Mouse (Mus musculus) thymus, postnatal 0 days (tissue): Measurements from ENCODE around the gene Fam118b. TPM values are rescaled to one million over a fixed set of nuclear protein-coding genes. Genes with fewer than 3 reads are reported as not detected.

ENCODE experiments used
- DNase-seq: peaks from one replicate; pipeline ENCODE4 v3.0.0-alpha.2; 2015; ENCODE audit warnings: low spot score
- polyA plus RNA-seq: library from polyadenylated mRNA; unstranded; fragments of >200 nt; fragmentation: Nextera tagmentation; extraction: Ambion mirVana; gene quantifications from 2 replicates; pipeline ENCODE4 v1.2.1, GENCODE M21; 2015

Gene Fam118b
- polyA plus RNA-seq, 1 experiment from 2014 or later, result 33.1 TPM

DNA sequence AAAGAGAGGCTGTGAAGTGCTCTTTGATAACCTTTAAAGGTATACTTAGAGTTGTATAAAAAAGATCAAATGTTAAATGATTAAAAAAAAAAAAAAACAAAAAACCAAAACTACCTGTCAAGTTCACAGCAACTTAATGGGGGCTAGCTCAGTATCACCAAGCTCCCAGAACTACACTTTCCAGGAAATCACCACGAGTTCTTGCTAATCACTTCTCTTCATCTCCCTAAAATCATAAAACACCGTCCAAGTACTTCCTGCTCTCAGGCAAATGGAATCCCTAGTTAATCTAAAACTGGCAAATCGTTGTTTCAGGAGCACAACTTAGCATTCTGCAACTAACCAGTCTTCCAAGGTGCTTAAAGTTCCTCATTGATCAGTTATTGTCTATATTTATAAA lies 3.1 kb downstream of the Fam118b start:
- no peak for DNase-seq

DNA sequence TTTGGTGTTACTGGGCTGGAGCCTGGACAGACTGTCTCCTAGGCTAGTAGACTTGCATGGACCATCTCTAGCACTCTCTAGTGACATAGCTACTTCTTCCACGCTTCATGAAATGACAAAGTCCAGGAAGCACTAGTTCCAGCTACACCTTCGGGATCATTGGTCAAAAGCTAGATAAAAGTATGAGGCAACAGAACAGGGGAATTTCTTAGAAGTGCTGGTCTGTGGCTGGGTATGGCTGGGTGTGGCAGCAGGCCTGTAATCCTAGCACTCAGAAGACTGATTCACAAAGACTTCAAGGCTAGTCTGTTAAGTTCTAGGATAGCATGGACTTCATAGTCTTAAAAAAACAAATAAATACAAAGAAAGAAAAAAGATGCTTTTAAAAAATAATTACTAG lies 4.2 kb downstream of the Fam118b start:
- DNase-seq, result no peak

DNA sequence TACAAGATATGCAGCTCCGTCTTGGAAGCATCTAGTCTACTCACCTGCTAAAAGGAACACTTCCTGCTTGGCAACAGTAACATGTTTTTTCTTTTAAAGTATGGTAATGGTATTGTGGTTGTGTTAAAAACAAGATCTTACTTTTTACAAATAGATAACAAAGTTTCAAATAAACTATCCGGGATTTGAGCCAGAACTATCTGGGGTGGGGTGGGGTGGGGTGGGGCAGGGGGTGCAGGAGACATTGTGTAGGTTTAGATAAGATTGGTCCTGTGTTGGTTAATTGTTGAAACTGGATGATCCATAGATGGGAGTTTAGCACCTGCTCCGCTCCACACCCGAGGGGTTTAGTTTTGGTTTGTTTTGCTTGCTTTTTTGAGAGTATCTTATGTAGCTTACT lies 5.2 kb downstream of the Fam118b start:
- DNase-seq, result no peak

DNA sequence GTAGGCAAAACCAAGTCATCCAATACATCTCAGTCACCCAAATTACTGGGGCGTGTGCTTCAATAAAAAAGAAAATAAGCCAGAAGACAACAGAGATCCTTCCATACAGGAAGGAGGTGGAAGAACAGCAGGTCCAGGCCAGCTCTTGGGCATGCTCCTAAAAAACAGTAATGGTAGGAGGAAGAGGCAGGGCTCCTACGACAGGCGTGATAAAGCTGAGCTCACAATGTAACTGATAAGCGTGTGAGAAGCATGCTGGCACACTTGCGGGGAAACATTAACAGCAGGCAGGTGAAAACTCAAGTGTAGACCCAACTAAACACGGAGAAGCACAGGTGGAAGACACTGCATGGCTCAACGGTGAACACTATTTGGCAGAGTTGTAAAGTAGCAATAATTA lies 10.2 kb downstream of the Fam118b start:
- no peak for DNase-seq

DNA sequence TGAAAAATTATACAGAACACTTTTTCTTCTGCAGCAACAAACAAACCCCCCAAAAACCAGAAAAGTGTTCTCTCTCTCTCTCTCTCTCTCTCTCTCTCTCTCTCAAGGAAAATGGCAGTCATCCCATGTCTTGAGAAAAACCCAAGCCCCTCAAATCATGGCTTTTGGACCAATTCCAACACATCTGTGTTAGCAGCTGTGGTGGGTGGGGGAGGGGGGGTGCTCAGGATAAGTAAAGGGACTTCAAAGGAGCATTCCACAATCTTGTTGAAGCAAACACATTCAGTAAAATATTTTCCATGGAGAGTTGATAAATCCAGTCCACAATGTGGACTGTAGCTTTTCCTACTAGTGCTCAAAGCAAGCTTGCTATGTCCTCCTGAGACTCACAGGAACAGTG lies 18.1 kb downstream of the Fam118b start:
- no peak for DNase-seq

DNA sequence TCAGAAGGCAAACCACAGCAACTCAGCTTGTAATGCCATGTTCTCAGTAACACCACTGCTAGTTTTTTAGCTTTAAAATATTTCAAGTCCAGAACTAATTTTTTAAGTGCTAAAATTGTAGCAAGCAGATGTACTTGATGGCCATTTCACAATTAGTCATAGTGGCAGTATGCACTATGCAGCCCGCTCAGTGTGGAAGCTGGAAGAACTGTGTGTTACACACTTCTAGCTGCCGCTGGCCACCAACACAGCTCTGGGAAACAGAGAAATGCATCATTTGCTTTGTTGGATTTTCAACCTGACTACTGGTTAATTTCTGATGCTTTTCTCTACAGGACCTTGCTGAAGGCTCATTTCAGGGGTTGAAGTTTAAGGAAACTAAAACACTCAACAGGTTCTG lies 20.2 kb downstream of the Fam118b start:
- no peak for DNase-seq

DNA sequence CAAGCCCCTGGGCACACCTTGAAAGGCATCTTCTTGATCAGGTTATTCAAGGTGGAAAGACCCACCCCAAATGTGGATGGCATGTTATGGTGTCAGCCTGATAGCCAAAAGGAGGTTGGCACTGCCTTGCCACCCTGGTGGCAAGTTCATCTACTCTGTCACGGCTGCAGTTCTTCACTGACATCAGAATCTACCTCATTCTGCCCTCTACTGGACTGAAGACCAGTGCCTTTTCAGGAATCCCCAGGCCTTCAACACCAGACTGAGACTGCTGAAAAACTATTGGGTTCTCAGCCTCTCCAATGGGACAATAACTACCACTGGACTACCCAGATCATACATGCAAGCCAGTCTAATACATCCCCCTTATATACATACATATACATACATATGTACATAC lies 27.9 kb downstream of the Fam118b start:
- DNase-seq, result no peak

DNA sequence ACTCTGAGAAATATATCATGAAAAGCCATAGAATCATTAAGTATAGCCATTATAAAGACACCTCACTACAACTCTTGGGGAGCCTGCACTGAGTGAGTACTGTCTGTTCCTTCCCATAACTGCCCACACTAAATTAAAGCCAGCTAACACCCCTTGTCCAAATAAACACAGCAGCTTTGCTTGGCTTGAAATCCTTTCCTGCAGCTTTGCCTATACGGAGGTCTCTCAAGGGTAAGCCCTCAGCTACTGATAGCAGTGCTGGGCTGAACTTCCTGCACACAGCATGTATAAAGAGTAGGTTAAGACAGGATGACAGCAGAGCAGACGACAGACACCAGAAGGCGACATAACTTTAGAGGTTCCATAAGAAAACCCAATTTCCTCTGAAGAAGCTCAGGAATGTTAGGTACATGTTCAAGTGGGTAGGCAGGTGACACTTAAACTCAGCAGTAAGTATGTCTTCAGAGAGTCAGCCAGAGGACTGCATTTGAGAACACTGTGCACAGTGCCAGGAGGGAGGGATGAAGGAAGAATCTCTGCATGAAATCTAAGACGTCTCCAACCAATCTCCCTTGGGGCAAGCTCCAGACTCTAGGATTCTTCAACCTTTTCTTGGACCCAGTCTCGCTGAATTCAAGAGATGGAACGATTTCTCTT lies 28.6 kb downstream of the Fam118b start:
- DNase-seq, result no peak

DNA sequence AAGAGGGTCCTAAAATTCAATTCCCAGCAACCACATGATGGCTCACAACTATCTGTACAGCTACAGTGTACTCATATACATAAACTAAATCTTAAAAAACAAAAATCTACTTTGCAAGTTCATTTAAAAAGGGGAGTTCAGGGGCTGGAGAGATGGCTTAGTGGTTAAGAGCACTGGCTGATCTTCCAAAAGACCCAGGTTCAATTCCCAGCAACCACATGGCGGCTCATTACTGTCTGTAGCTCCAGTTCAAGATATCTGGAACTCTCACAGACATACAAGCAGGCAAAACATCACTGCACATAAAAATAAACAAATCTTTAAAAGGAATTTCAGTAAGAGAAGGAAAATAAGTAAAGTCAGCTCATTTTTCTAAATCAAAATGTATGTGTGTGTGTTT lies 29.2 kb downstream of the Fam118b start:
- DNase-seq, result no peak

DNA sequence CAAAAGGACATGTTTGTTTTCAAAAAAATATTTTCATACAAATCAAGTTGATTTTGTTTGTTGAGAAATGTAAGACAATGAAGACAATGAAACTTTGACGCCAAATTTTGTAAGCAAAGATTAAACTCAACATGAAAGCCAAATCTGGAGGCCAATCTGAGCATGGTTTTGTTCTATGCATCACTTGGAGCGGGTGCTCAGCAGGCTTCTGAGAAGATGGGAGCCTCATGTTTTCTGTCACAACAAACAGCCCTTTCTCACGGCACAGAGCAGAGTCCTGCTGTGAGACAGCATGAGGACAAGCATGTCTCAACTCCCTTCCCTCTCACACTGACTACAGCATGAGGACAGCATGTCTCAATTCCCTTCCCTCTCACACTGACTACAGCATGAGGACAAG lies 31.6 kb downstream of the Fam118b start:
- no peak for DNase-seq

DNA sequence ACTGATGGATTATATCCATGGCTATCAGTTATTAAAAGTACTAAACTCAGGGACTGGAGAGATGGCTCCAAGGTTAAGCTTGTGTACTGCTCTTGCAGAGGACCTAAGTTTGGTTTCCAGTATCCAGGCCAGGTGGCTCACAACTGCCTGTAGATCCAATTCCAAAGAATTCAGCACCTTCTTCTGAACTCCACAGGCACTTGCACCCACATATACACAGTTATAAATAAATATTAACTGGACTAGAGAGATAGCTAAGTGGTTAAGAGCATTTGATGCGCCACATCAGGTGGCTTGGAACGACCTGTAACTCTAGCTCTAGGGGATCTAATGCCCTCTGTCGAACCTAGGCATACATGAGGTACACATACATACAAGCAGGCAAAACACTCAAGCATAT lies 38.9 kb downstream of the Fam118b start:
- no peak for DNase-seq

DNA sequence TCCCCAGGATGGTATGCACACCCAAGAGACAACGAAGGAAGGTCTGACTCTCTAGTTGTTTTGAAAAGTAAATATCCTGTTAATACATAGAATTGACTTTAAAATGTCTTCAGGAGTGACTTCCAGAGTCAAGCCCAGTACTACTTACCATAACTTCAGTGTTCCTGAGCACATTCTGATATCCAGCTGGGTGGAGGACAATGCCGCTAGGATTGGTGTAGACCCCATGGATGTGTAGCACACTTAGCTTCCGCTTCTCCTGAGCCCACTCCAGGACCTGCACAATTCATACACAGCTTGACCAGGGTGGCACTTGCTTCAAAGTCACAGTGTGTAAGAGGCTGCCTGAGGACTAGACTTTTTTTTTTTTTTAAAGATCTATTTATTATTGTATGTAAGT lies 44.1 kb downstream of the Fam118b start:
- no peak for DNase-seq

DNA sequence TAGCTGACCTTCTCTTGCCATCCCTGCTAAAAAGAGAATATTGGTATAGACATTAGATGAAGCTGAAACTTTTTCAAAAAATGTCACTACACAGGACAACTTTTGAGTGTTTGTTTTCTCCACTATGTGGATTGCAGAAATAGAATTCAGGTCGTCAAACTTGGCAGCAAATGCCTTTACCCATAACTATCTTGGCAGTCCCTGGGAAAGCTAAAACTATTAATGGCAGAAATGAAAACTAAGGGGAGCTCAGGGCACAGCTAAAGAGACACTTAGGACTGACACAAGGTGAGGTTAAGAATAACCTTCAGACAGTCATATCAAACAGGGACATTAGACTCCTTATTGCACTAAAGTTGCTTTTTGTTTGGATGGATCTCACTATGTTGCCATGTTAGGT lies 49.6 kb downstream of the Fam118b start:
- no peak for DNase-seq

DNA sequence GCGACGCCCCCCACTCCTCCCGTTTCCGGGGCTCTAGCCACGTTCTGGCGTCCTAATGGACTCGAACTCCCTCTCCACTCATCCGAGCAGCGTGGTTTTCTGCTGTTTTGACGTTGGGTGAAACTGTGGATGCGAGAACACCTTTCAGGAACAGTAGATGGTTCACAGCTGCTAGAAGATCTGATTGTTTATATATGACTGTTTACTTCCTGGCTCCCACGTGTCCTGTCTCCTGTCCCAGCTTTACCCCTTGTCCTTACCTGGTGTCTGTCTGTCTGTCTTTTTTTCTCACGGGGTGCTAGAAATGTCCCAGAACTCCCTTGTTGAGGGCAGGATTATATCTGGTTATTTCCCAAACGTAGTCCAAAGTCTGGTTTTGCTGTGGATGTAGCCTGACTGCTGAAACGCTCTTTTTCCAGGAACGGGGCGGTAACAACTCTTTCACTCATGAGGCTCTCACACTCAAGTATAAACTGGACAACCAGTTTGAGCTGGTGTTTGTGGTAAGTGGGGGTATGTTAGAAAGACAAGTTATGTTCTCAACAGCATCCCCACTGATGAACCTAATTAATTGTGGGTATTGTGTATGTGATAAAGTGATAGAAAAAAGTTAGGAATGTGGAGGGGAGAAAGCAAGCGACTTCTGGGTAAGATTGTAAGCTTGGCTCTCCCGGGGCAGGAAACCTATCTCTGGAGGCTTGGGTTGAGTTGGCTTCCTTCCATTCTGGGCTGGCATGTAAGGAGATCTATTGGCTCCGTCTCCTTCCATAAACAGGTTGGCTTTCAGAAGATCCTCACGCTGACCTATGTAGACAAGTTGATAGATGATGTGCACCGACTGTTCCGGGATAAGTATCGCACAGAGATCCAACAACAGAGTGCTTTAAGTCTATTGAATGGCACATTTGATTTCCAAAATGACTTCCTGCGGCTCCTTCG lies 55.8 kb downstream of the Fam118b start:
- no peak for DNase-seq

DNA sequence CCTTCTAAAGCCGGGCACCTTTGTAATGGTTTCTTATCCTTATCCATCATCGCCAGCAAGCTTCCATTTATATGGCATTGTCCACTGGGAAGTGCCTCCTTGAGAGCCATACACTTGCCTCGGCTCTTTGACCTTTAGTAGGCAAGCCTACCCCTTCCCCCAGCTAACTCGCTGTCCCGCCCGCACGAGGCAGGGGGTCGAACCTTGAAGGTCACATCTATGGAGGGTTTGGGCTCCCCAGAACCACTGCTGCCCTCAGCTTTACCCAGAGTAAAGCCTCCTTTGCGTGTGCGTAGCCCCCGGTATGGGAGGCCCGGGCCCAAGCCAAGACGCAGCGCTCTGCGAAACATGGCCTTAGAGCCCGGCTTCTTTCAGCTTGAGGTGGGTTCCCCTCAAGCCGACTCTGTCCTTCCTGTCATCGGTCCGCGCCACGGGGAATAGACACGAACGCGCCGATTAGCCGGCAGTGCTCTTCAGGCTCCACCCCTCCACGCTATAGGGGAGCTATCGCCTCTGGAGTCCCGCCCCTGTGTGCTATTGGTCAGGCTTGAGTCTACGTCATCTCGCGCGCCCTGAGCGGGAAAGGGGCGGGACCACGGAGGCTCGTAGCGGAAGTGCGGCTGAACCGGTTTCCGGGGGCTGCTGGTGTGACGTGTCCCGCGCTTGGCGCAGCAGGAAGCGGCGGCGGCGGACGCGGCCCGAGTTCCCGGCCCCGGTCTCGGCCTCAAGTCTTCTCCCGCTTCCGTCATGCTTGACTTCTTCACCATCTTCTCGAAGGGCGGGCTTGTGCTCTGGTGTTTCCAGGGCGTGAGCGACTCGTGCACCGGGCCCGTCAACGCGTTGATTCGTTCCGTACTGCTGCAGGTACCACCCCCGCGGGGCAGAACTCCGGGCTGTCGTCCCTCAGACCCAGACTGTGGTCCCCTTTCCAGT lies 56.8 kb downstream of the Fam118b start, which contains the start of gene Foxred1:
TSS of gene Foxred1 (minus strand) at position 514 of the 933 bp plus-strand sequence.
- peak; percentile 100 for DNase-seq

DNA sequence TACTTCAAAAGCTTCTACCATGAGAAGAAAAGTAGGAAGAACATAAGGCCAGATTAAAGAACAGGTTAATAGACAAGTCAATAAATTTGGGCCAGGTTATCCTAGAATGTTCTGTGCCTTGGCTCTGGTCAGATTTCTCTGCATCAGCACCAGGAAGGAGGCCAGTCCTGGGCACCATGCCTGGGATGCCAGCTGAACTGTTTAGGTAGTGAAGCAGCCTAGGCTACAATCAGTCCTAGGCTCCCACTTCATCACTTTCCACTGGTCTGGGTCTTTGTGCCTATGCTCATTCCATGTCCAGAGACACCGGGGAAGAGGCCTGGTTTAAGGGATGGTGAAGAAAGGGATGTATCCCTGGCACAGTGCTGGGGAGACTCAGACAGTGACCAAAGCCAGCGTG lies 63.2 kb downstream of the Fam118b start:
- DNase-seq, result no peak

DNA sequence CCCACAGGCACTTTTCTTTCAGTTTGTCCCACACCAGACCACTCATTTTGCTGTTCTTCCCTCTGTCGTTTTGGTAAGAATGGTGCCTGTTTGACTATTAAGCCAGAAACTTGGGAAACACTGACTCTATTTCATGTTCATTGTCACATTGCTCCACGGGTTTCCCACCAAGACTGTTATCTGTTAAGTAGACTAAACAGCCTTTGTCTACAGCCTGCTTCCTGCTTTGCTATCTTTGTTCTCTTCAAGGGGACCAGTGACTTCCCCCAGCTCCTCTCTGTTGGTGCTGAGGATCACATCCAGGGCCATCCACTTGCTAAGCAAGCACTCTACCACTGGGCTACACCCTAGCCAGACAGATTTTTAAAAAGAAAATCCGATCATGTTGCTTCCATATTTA lies 64.1 kb downstream of the Fam118b start:
- no peak for DNase-seq

DNA sequence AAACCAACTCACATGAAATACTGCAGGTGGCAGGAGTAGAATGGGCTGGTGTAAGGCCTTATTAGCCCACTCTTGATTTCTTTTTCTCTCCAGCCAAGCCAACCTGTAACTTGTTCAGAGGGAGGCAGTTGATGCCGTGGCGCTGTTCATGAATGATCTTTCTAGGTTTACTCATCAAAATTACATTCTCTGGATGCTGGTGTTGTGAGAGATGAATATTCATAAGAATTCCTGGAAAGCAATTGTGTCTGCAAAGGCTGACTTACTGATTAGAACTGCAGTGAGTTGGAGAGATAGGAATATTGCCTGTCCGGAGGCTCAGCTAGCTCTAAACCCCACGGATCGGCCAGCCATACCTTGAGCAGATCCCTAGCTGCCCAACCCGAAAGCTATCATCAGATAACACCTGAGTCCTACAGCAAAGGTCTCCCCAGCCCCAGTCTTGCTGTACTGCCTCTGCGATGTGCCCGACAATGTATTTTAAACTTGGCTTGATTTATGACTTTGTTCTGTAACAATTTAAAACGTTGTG lies 67.0 kb downstream of the Fam118b start:
- no peak for DNase-seq

DNA sequence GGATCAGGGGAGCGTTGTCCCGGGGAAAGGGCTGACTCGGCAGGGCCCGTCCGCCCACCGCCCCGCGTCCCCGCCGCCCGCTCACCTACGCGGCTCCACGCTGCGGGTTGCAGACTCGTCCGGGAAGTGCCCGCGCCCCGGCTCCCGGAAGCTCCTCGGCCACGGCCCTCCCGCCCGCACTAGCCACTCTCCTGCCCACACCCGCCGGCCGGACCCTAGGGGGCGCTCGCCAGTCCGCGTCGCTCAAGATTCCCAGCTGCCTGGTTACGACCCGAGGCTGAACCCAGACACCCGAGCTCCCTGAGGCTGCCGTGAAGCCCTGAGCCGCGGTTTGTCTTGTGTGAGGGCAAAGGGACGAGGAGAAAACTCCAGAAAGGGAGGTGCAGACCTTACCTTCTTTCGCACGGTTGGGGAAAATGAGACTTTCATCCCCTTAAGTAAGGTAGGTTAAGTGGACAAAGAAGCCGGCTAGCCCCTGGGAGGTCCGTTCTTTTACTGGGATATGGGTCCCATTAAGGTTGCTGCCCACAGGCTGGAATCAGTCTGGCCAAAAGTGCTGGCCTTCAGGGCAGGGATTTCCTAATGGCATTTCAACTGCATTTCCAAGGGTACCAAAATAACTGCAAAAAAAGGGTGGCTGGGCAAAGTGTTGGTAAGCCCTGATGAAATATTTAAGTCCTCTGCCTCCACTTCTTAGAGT lies 67.7 kb downstream of the Fam118b start, which contains the start of the genes Srpr and Tirap:
TSS of gene Srpr (plus strand) at position 404 of the 700 bp plus-strand sequence.
TSS of gene Tirap (minus strand) at position 520 of the 700 bp plus-strand sequence.
- DNase-seq, result peak; percentile 68

DNA sequence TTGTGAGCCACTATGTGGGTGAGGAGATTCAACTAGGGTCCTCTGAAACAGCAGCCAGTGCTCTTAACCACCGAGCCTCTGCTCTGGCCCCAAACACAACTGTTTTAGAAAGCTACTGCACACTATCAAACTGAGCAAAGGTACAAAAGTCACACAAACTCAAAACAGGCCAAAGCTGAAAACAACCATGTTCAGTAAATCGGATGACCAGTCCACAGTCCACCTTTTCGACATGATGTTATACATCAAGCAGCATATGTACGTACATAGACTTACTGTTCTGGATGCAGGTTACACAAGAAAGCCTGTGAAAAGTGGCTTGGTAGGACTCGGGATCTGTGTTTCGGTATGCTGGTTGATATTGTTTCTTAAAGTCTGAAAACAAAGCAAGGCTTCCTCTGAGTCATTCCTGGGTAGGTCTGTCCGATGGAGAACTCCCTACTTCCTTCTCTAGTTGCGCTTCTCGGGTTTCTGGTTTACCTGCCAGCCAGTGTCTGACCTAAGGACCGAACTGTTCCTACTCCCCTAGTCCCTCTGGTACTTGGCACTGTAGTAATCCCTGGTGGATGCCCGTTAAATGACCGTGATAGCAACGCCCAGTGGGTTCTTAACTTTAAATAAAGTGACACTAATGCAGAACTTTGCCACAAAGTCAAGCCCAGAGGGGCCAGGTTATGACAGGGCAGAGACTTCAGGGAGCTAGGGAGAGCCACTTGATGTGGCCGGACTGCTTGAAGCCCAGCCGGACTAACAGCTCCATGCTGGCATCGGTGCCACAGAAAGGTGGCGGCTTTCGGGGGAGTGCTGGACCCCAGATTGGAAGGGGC lies 68.4 kb downstream of the Fam118b start:
- no peak for DNase-seq
